Mouse (Mus musculus): Measurements from ENCODE around the gene Polq. TPM values are rescaled to one million over a fixed set of nuclear protein-coding genes. Genes with fewer than 3 reads are reported as not detected.
A peak's percentile ranks its signal among the peaks of the same experiment; 100 is the strongest.

The Polq gene
- 1 to 10 TPM; 1.6 to 2.1 TPM for total RNA-seq (2021)
- long read RNA-seq, experiment 1, result 0 reads
- long read RNA-seq, experiment 2, result 0 reads

- peak; percentile 87 to 97 for DNase-seq (ENCODE audit: low spot score in 2 of 2)
Measured at GRCm38 (mm10) chr16:37011061-37011921, at the start of gene Polq. Polq (plus strand) TSS chr16:37011786.

GRCm38 (mm10) chr16:36963415-36963814, 48.2 kb upstream of the Polq start:
- DNase-seq (ENCODE audit: low spot score in 2 of 2), result no peak

- no peak for DNase-seq (ENCODE audit: low spot score in 2 of 2)
Measured at GRCm38 (mm10) chr16:36979127-36979526, 32.5 kb upstream of the Polq start.

- no peak for DNase-seq (ENCODE audit: low spot score in 2 of 2)
Measured at GRCm38 (mm10) chr16:36983796-36984195, 27.8 kb upstream of the Polq start.

- no peak for DNase-seq (ENCODE audit: low spot score in 2 of 2)
Measured at GRCm38 (mm10) chr16:36985636-36986042, 25.9 kb upstream of the Polq start.

GRCm38 (mm10) chr16:36987399-36987798, 24.2 kb upstream of the Polq start:
- no peak for DNase-seq (ENCODE audit: low spot score in 2 of 2)

- DNase-seq (ENCODE audit: low spot score in 2 of 2), result no peak
Measured at GRCm38 (mm10) chr16:36988066-36988465, 23.5 kb upstream of the Polq start.

GRCm38 (mm10) chr16:36989493-36989892, 22.1 kb upstream of the Polq start:
- DNase-seq (ENCODE audit: low spot score in 2 of 2), result no peak

GRCm38 (mm10) chr16:36989999-36990625, 21.5 kb upstream of the Polq start, which contains the start of gene Fbxo40:
Fbxo40 (minus strand) TSS chr16:36990467.
- no peak for DNase-seq (ENCODE audit: low spot score in 2 of 2)

- no peak for DNase-seq (ENCODE audit: low spot score in 2 of 2)
Measured at GRCm38 (mm10) chr16:36997650-36998049, 13.9 kb upstream of the Polq start.

- DNase-seq (ENCODE audit: low spot score in 2 of 2), result no peak
Measured at GRCm38 (mm10) chr16:36999366-36999972, 12.1 kb upstream of the Polq start.

GRCm38 (mm10) chr16:37009262-37009661, 2.3 kb upstream of the Polq start:
- no peak for DNase-seq (ENCODE audit: low spot score in 2 of 2)

- peak; percentile 20 to 79 for DNase-seq (ENCODE audit: low spot score in 2 of 2)
Measured at GRCm38 (mm10) chr16:37010370-37010769, 1.2 kb upstream of the Polq start.

- no peak for DNase-seq (ENCODE audit: low spot score in 2 of 2)
Measured at GRCm38 (mm10) chr16:37011922-37012289, 320 bp downstream of the Polq start.

- DNase-seq (ENCODE audit: low spot score in 2 of 2), result no peak
Measured at GRCm38 (mm10) chr16:37012336-37012735, 750 bp downstream of the Polq start.

GRCm38 (mm10) chr16:37027581-37027980, 16.0 kb downstream of the Polq start:
- DNase-seq (ENCODE audit: low spot score in 2 of 2), result peak; percentile 11 to 40

- DNase-seq (ENCODE audit: low spot score in 2 of 2), result no peak
Measured at GRCm38 (mm10) chr16:37031996-37032395, 20.4 kb downstream of the Polq start.

- DNase-seq (ENCODE audit: low spot score in 2 of 2), result no peak
Measured at GRCm38 (mm10) chr16:37034751-37035150, 23.2 kb downstream of the Polq start.

- DNase-seq (ENCODE audit: low spot score in 2 of 2), result no peak
Measured at GRCm38 (mm10) chr16:37059631-37060030, 48.0 kb downstream of the Polq start.

- no peak for DNase-seq (ENCODE audit: low spot score in 2 of 2)
Measured at GRCm38 (mm10) chr16:37061261-37061660, 49.7 kb downstream of the Polq start.

- no peak for DNase-seq (ENCODE audit: low spot score in 2 of 2)
Measured at GRCm38 (mm10) chr16:37072354-37072753, 60.8 kb downstream of the Polq start.

GRCm38 (mm10) chr16:37089648-37090047, 78.1 kb downstream of the Polq start:
- DNase-seq (ENCODE audit: low spot score in 2 of 2), result no peak
